Mouse (Mus musculus): ENCODE data around the gene Add2. TPM values are rescaled to one million over a fixed set of nuclear protein-coding genes. Genes with fewer than 3 reads are reported as not detected.
"Not testable (repeated sequence)": the region's sequence is repeated elsewhere in the genome, so short reads cannot be mapped to it uniquely, and the experiment has no call there.

The Add2 gene
- polyA plus RNA-seq, 1 experiment from 2014 or later, result 28.1 TPM

DNA sequence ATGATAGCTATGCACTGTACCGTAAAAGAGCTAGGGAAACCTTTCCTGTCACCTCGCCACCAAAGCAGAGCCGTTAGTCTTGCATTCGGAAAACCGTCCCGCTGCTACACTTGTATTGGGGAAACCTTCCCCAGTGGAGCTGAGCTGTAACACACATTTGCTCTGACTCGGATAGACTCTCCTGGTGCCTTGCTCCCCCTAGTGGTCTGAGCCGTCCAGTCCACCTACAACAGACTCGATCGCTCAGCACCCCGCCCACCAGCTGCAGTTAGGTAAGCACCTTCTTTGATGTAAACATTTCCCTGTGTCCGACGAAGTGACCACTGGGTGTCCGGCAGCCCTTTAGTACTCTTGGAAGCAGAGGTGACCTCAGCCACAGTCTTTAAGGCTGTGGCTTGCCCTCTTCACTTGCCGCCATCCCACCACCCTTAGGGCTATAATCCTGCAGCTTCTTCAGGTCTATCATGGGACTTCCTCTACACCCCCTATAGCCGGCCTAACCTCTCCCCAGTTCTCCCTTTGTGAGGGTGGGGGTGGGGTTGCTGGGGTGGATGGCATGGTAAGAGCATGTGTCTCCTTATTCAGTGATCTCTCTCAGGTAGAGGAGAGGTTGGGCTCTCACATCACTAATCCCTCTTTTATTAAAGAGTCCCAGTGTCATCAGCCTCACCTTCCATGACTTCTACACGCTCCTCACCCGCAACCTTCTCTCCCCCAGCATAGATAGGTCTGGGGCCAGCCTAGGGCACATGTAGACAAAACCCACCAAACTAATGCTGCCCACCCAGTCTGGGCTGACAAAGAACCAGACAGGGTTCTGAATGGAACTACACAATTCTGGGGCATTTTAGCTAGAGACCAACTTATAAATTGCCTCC, 24.0 kb upstream of the Add2 start:
- Histone ChIP-seq H3K27me3 (ENCODE audit: insufficient read depth, low read length) (no peaks in the 10 kb centered on the region), H3K36me3 (replicated peaks; ENCODE audit: insufficient read depth, low read length) (no peaks in the 10 kb centered on the region), H3K4me1 (ENCODE audit: insufficient read depth) (no peaks in the 10 kb centered on the region), H3K4me2 (ENCODE audit: low read depth, low read length) (peak overlapping the region; percentile 43), H3K9ac (replicated peaks) (no peak overlapping the region), H3K4me3 (ENCODE audit: low read depth, low read length) (no peak overlapping the region), H3K9me3 (ENCODE audit: low read length) (no peaks in the 10 kb centered on the region), H3K27ac (ENCODE audit: low read depth) (no peak overlapping the region)
- DNase-seq (peak; percentile 91), ATAC-seq (peak; percentile 93)
- peak; percentile 95 for TF ChIP-seq CTCF (IDR thresholded peaks at IDR 0.05; ENCODE audit: low read depth)
- no peak for TF ChIP-seq EP300 (IDR thresholded peaks at IDR 0.05; ENCODE audit: low read depth)
- WGBS (ENCODE audit: insufficient replicate concordance), result 11% methylated on average over 18 of the region's 18 CpGs

DNA sequence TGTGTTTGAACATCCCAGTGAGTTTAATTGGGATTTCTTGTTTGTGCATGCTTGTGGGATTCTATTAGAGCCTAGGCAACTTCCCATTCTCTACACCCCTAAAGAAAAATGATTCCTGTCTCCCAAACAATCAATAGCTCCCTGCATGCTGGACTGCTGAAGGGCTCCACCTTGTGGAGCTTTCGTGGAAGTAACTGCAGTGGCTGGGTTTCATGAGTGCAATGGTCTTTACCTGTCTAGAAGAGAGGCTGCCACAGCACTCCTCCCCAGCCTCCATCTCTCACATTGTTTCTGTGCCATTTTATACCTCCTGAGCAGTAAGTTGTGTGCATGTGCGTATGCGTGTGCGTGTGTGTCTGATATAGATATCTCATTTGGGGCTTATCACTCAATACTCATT, 18.5 kb upstream of the Add2 start:
- no peak overlapping the region for H3K27ac ChIP-seq (ENCODE audit: low read depth)
- no peak for TF ChIP-seq EP300 (IDR thresholded peaks at IDR 0.05; ENCODE audit: low read depth)
- TF ChIP-seq CTCF (IDR thresholded peaks at IDR 0.05; ENCODE audit: low read depth), result peak; percentile 84
- H3K27me3 ChIP-seq (ENCODE audit: insufficient read depth, low read length), result no peaks in the 10 kb centered on the region
- H3K4me1 ChIP-seq (ENCODE audit: insufficient read depth), result no peaks in the 10 kb centered on the region
- no peak overlapping the region for H3K4me2 ChIP-seq (ENCODE audit: low read depth, low read length)
- ATAC-seq, result peak; percentile 48; the same call in 1 of the 2 replicates
- 31% methylated on average over 4 of the region's 4 CpGs for WGBS (ENCODE audit: insufficient replicate concordance)
- no peak overlapping the region for H3K4me3 ChIP-seq (ENCODE audit: low read depth, low read length)
- H3K9me3 ChIP-seq (ENCODE audit: low read length), result no peaks in the 10 kb centered on the region
- no peaks in the 10 kb centered on the region for H3K36me3 ChIP-seq (replicated peaks; ENCODE audit: insufficient read depth, low read length)
- H3K9ac ChIP-seq (replicated peaks), result no peak overlapping the region
- DNase-seq, result peak; percentile 61

DNA sequence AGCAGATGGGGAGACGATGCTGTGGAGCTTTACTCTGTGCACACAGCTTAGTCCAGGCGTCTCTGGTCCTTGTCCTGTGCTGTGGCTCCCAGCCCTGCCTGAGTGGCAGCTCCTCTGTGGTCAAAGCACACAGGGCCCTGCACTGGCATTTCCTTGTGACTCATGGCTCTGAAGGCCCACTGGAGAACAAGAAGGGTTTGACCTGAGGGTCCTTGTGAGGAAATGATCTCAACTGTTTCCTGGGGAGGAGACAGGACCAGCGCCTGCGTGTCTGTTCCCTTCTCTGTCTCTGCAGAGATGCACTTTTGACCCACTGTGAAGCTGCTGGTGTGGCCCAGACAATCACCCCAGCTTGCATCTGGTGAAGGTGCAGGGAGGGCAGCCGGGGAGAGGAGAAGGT, 13.7 kb upstream of the Add2 start:
- peak; percentile 45 for ATAC-seq
- not testable (repeated sequence) for H3K4me3 ChIP-seq (ENCODE audit: low read depth, low read length); H3K36me3 ChIP-seq (replicated peaks; ENCODE audit: insufficient read depth, low read length); H3K4me1 ChIP-seq (ENCODE audit: insufficient read depth); DNase-seq; H3K9me3 ChIP-seq (ENCODE audit: low read length); H3K27ac ChIP-seq (ENCODE audit: low read depth); H3K9ac ChIP-seq (replicated peaks); H3K27me3 ChIP-seq (ENCODE audit: insufficient read depth, low read length); H3K4me2 ChIP-seq (ENCODE audit: low read depth, low read length)
- 32% methylated on average over 5 of the region's 5 CpGs for whole genome bisulfite sequencing (ENCODE audit: insufficient replicate concordance)

DNA sequence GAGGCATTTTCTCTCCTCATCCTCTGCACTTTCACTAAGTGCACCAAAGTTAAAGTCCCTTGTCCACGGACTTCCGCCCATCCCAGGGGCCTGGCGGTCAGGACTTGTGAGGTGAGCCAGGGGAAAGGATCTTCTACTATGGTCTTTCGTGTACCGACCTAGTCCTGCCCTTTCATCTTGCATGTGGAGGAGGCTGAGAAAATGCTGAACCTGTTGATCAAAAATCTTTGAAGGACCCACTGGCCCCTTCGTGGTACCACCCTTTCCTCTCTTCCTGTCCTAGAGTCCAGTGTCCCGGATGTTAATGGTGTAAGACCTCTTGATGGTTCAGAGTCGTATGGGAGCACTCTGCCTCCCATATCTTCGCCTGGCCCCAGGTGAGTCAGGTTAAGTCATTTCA, 12.6 kb upstream of the Add2 start, which contains the start of gene Figla:
Gene Figla (plus strand): TSS at position 301 of the 400 bp plus-strand sequence.
- DNase-seq, result no peak
- Histone ChIP-seq H3K4me1 (ENCODE audit: insufficient read depth) (no peaks in the 10 kb centered on the region), H3K4me2 (ENCODE audit: low read depth, low read length) (no peak within 1 kb of the TSS), H3K9me3 (ENCODE audit: low read length) (no peaks in the 10 kb centered on the region), H3K27ac (ENCODE audit: low read depth) (no peak within 1 kb of the TSS), H3K9ac (replicated peaks) (no peak within 1 kb of the TSS), H3K27me3 (ENCODE audit: insufficient read depth, low read length) (no peaks in the 10 kb centered on the region), H3K4me3 (ENCODE audit: low read depth, low read length) (no peak within 1 kb of the TSS), H3K36me3 (replicated peaks; ENCODE audit: insufficient read depth, low read length) (no peaks in the 10 kb centered on the region)
- no peak for ATAC-seq
- TF ChIP-seq CTCF (IDR thresholded peaks at IDR 0.05; ENCODE audit: low read depth) (no peak), EP300 (IDR thresholded peaks at IDR 0.05; ENCODE audit: low read depth) (no peak)
- 72% methylated on average over 9 of the region's 9 CpGs for WGBS (ENCODE audit: insufficient replicate concordance)

DNA sequence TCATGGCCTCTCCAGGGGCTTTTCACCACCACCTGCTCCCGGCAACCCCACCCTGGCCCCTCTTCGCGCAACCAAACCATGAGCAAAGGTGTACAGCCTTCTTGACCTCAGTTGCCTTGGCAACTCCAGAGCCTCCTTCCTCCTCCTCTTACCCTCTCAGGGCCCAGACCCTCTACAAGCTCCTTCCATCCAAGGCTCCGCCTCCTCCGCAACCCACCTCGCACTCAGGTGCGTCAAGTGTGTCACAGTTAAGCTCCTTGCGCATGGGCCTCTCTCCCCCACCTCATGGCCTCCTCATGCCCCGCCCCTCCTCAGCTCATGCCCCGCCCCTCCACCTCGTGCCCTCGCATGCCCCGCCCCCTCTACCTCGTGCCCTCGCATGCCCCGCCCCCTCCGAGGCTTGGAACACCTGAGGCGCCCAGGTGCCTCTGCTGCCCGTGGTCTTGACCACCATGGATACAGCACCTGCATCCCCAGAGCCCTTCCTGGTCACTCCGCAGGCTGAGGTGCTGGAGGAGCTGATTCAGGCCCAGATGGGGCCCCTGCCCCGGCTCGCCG, 11.6 kb upstream of the Add2 start:
- no peaks in the 10 kb centered on the region for H3K27me3 ChIP-seq (ENCODE audit: insufficient read depth, low read length)
- DNase-seq (no peak), ATAC-seq (no peak)
- H3K4me3 ChIP-seq (ENCODE audit: low read depth, low read length), result no peak overlapping the region
- no peak overlapping the region for H3K9ac ChIP-seq (replicated peaks)
- no peaks in the 10 kb centered on the region for H3K36me3 ChIP-seq (replicated peaks; ENCODE audit: insufficient read depth, low read length)
- H3K4me1 ChIP-seq (ENCODE audit: insufficient read depth), result no peaks in the 10 kb centered on the region
- no peak overlapping the region for H3K4me2 ChIP-seq (ENCODE audit: low read depth, low read length)
- no peaks in the 10 kb centered on the region for H3K9me3 ChIP-seq (ENCODE audit: low read length)
- 73% methylated on average over 23 of the region's 23 CpGs for WGBS (ENCODE audit: insufficient replicate concordance)
- H3K27ac ChIP-seq (ENCODE audit: low read depth), result no peak overlapping the region
- TF ChIP-seq CTCF (IDR thresholded peaks at IDR 0.05; ENCODE audit: low read depth), result no peak
- no peak for TF ChIP-seq EP300 (IDR thresholded peaks at IDR 0.05; ENCODE audit: low read depth)

DNA sequence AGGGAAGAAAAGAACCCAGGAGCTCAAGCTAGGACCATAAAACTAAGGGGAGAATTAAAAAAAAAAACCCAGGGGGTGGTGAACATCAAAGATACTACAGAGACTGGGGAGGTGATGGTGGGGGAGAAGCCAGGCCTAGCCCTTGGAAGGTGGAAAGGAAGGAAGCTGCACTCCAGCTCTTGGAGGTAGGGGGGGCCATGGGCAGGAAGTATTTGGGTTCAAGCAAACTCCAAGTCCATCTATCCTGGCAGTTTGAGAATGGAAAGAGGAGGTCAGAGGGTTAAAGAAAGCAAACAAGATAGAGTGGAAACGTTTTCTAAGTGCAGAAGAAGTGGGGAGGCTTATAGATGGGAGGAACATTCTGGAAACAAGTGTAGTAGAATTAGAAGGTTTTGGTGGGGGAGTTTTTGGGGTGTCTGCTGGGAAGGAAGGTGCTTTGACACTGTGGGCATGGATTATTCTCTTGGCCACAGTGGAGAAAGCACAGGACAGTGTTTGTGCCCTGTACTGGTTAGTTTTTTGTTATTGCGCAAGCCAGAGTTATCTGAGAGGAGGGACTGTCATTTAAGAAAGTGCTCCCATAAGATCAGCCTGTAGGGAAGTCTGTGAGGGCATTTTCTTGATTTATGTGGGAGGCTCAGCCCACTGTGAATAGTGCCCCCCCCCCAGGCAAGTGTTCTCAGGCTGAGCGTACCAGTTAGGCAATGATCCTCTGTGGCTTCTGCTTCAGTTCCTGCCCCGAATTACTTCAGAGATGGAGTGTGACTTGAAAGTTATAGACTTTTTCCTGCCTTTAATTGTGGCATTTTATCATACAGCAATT, 8.9 kb upstream of the Add2 start:
- 31% methylated on average over 4 of the region's 4 CpGs for WGBS (ENCODE audit: insufficient replicate concordance)
- Histone ChIP-seq H3K4me2 (ENCODE audit: low read depth, low read length) (no peak overlapping the region), H3K9me3 (ENCODE audit: low read length) (no peaks in the 10 kb centered on the region), H3K27me3 (ENCODE audit: insufficient read depth, low read length) (no peaks in the 10 kb centered on the region), H3K4me3 (ENCODE audit: low read depth, low read length) (no peak overlapping the region), H3K9ac (replicated peaks) (no peak overlapping the region), H3K27ac (ENCODE audit: low read depth) (no peak overlapping the region), H3K4me1 (ENCODE audit: insufficient read depth) (no peaks in the 10 kb centered on the region), H3K36me3 (replicated peaks; ENCODE audit: insufficient read depth, low read length) (no peaks in the 10 kb centered on the region)
- ATAC-seq, result no peak
- no peak for DNase-seq
- no peak for TF ChIP-seq CTCF (IDR thresholded peaks at IDR 0.05; ENCODE audit: low read depth)
- TF ChIP-seq EP300 (IDR thresholded peaks at IDR 0.05; ENCODE audit: low read depth), result no peak

All from liver, postnatal 0 days (tissue).